Mouse (Mus musculus) C2C12 (cell line): ENCODE results near the gene Nfic.

Experiments
- CEBPB ChIP-seq: IDR thresholded peaks from one replicate; pipeline ENCODE4 v1.6.1; 2011; ENCODE audit warnings: low read depth, mild to moderate bottlenecking, control low read depth, moderate library complexity
- CTCF ChIP-seq: IDR thresholded peaks from one replicate; pipeline ENCODE4 v1.5.1; 2011; ENCODE audit not compliant: control insufficient read depth, insufficient read depth, insufficient read length
- MYOG ChIP-seq: IDR thresholded peaks from one replicate; pipeline ENCODE4 v1.6.1; 2011; ENCODE audit not compliant: control insufficient read depth, insufficient read length; ENCODE audit errors: extremely low read depth

DNA sequence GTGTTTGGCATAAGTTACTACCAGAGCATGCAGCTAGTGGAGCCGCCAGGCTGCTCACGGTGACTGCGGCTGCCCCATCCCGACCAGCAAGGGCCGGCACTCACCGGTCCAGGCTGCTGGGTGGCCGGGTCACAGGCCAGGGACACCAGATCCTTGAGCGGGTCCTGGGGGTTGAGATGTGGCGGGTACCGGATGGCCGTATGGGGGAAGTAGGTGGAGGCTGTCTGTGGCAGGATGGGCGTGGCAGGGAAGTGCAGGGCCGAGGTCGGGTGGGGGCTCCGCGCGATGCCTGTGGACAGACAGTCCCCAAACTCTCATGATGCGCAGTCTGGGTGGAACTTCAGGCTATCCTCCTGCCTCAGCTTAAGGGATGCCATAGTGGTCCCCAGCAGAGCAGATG lies 50.7 kb downstream of the Nfic start:
- TF ChIP-seq CTCF (no peak), MYOG (no peak), CEBPB (no peak)
